Mouse (Mus musculus): Measurements from ENCODE around the gene Atp10a. TPM values are rescaled to one million over a fixed set of nuclear protein-coding genes. Genes with fewer than 3 reads are reported as not detected.

Atp10a gene
- polyA plus RNA-seq, 1 experiment from 2014 or later = 4.1 TPM

GRCm38 (mm10) chr7:58660046-58660445 lies 4.1 kb downstream of the Atp10a start:
- no peaks in the 10 kb centered on the region for H3K9me3 ChIP-seq (replicated peaks)
- no peak for ATAC-seq (replicated peaks; ENCODE audit: low FRiP score)
- H3K9ac ChIP-seq = no peak overlapping the region
- 0 out of 2 replicates have a peak, but pooled peaks cover 15% of the 10 kb centered on the region for H3K27me3 ChIP-seq
- peak overlapping the region; percentile 94; the same call in 1 of the 2 replicates for H3K4me2 ChIP-seq
- no peaks in the 10 kb centered on the region for H3K36me3 ChIP-seq
- peaks cover 7% of the 10 kb centered on the region for H3K4me1 ChIP-seq
- H3K4me3 ChIP-seq (replicated peaks) = no peak overlapping the region
- no peak overlapping the region for H3K27ac ChIP-seq

GRCm38 (mm10) chr7:58660665-58661064 lies 4.7 kb downstream of the Atp10a start:
- ATAC-seq (replicated peaks; ENCODE audit: low FRiP score) = no peak
- H3K9ac ChIP-seq = no peak overlapping the region
- H3K36me3 ChIP-seq = no peaks in the 10 kb centered on the region
- no peak overlapping the region for H3K4me2 ChIP-seq
- H3K4me3 ChIP-seq (replicated peaks) = no peak overlapping the region
- H3K9me3 ChIP-seq (replicated peaks) = no peaks in the 10 kb centered on the region
- 90% methylated on average over 5 of the region's 5 CpGs for WGBS
- H3K27ac ChIP-seq = no peak overlapping the region
- H3K4me1 ChIP-seq = peaks cover 7% of the 10 kb centered on the region
- 0 out of 2 replicates have a peak, but pooled peaks cover 9% of the 10 kb centered on the region for H3K27me3 ChIP-seq

GRCm38 (mm10) chr7:58661076-58661475 lies 5.1 kb downstream of the Atp10a start:
- H3K4me3 ChIP-seq (replicated peaks) = no peak overlapping the region
- 89% methylated on average over 7 of the region's 7 CpGs for WGBS
- H3K36me3 ChIP-seq = no peaks in the 10 kb centered on the region
- H3K27me3 ChIP-seq = 0 out of 2 replicates have a peak, but pooled peaks cover 6% of the 10 kb centered on the region
- ATAC-seq (replicated peaks; ENCODE audit: low FRiP score) = no peak
- no peak overlapping the region for H3K27ac ChIP-seq
- peaks cover 7% of the 10 kb centered on the region for H3K4me1 ChIP-seq
- H3K4me2 ChIP-seq = no peak overlapping the region
- no peaks in the 10 kb centered on the region for H3K9me3 ChIP-seq (replicated peaks)
- H3K9ac ChIP-seq = no peak overlapping the region

GRCm38 (mm10) chr7:58668617-58669016 lies 12.7 kb downstream of the Atp10a start:
- H3K9ac ChIP-seq = no peak overlapping the region
- H3K36me3 ChIP-seq = no peaks in the 10 kb centered on the region
- H3K4me1 ChIP-seq = no peaks in the 10 kb centered on the region
- WGBS = 50% methylated on average over 1 of the region's 1 CpGs
- no peak overlapping the region for H3K4me3 ChIP-seq (replicated peaks)
- ATAC-seq (replicated peaks; ENCODE audit: low FRiP score) = no peak
- no peaks in the 10 kb centered on the region for H3K9me3 ChIP-seq (replicated peaks)
- H3K27me3 ChIP-seq = no peaks in the 10 kb centered on the region
- no peak overlapping the region for H3K4me2 ChIP-seq
- no peak overlapping the region for H3K27ac ChIP-seq

GRCm38 (mm10) chr7:58676075-58676474 lies 20.1 kb downstream of the Atp10a start:
- 53% methylated on average over 3 of the region's 3 CpGs for WGBS
- no peaks in the 10 kb centered on the region for H3K4me1 ChIP-seq
- H3K27me3 ChIP-seq = no peaks in the 10 kb centered on the region
- no peaks in the 10 kb centered on the region for H3K9me3 ChIP-seq (replicated peaks)
- no peak overlapping the region for H3K27ac ChIP-seq
- no peaks in the 10 kb centered on the region for H3K36me3 ChIP-seq
- no peak overlapping the region for H3K4me2 ChIP-seq
- no peak overlapping the region for H3K9ac ChIP-seq
- no peak overlapping the region for H3K4me3 ChIP-seq (replicated peaks)
- ATAC-seq (replicated peaks; ENCODE audit: low FRiP score) = no peak

- ATAC-seq (replicated peaks; ENCODE audit: low FRiP score) = no peak
These were observed 21.3 kb downstream of the Atp10a start for GRCm38 (mm10) chr7:58677111-58677805.

GRCm38 (mm10) chr7:58685967-58686366 lies 30.0 kb downstream of the Atp10a start:
- Histone ChIP-seq H3K4me3 (replicated peaks) (no peak overlapping the region), H3K9ac (no peak overlapping the region), H3K27ac (no peak overlapping the region), H3K36me3 (no peaks in the 10 kb centered on the region), H3K27me3 (no peaks in the 10 kb centered on the region), H3K4me2 (no peak overlapping the region), H3K9me3 (replicated peaks) (no peaks in the 10 kb centered on the region), H3K4me1 (no peaks in the 10 kb centered on the region)
- 74% methylated on average over 1 of the region's 1 CpGs for WGBS
- no peak for ATAC-seq (replicated peaks; ENCODE audit: low FRiP score)

More at GRCm38 (mm10) chr7:58677111-58677805, 21.3 kb downstream of the Atp10a start:
- H3K36me3 ChIP-seq = no peaks in the 10 kb centered on the region
- H3K27ac ChIP-seq = no peak overlapping the region
- no peak overlapping the region for H3K4me2 ChIP-seq
- no peak overlapping the region for H3K4me3 ChIP-seq (replicated peaks)
- H3K27me3 ChIP-seq = no peaks in the 10 kb centered on the region
- H3K4me1 ChIP-seq = no peaks in the 10 kb centered on the region
- no peak overlapping the region for H3K9ac ChIP-seq
- 53% methylated on average over 5 of the region's 5 CpGs for WGBS
- no peaks in the 10 kb centered on the region for H3K9me3 ChIP-seq (replicated peaks)

- 0 out of 2 replicates have a peak, but pooled peaks have one; percentile 33 for ATAC-seq (replicated peaks; ENCODE audit: low FRiP score)
- no peaks in the 10 kb centered on the region for H3K36me3 ChIP-seq
- no peak overlapping the region for H3K27ac ChIP-seq
- H3K4me2 ChIP-seq = no peak overlapping the region
- H3K4me3 ChIP-seq (replicated peaks) = no peak overlapping the region
- no peaks in the 10 kb centered on the region for H3K9me3 ChIP-seq (replicated peaks)
- H3K9ac ChIP-seq = no peak overlapping the region
- no peaks in the 10 kb centered on the region for H3K27me3 ChIP-seq
- WGBS = 38% methylated on average over 5 of the region's 5 CpGs
- H3K4me1 ChIP-seq = no peaks in the 10 kb centered on the region
These were observed 30.6 kb downstream of the Atp10a start for GRCm38 (mm10) chr7:58686573-58686972.

GRCm38 (mm10) chr7:58686997-58687396 lies 31.0 kb downstream of the Atp10a start:
- ATAC-seq (replicated peaks; ENCODE audit: low FRiP score) = no peak
- Histone ChIP-seq H3K36me3 (no peaks in the 10 kb centered on the region), H3K27me3 (no peaks in the 10 kb centered on the region), H3K4me1 (no peaks in the 10 kb centered on the region), H3K27ac (no peak overlapping the region), H3K4me3 (replicated peaks) (no peak overlapping the region), H3K4me2 (no peak overlapping the region), H3K9ac (no peak overlapping the region), H3K9me3 (replicated peaks) (no peaks in the 10 kb centered on the region)
- 88% methylated on average over 2 of the region's 2 CpGs for WGBS

GRCm38 (mm10) chr7:58690069-58690923 lies 34.3 kb downstream of the Atp10a start:
- Histone ChIP-seq H3K4me2 (no peak overlapping the region), H3K9me3 (replicated peaks) (no peaks in the 10 kb centered on the region), H3K27me3 (no peaks in the 10 kb centered on the region), H3K4me1 (peaks cover 3% of the 10 kb centered on the region; the same call in 1 of the 2 replicates), H3K9ac (no peak overlapping the region), H3K4me3 (replicated peaks) (no peak overlapping the region), H3K27ac (no peak overlapping the region), H3K36me3 (no peaks in the 10 kb centered on the region)
- WGBS = 77% methylated on average over 6 of the region's 6 CpGs
- ATAC-seq (replicated peaks; ENCODE audit: low FRiP score) = no peak

- no peaks in the 10 kb centered on the region for H3K27me3 ChIP-seq
- no peak overlapping the region for H3K9ac ChIP-seq
- ATAC-seq (replicated peaks; ENCODE audit: low FRiP score) = no peak
- no peak overlapping the region for H3K27ac ChIP-seq
- no peaks in the 10 kb centered on the region for H3K9me3 ChIP-seq (replicated peaks)
- no peak overlapping the region for H3K4me3 ChIP-seq (replicated peaks)
- 72% methylated on average over 6 of the region's 6 CpGs for WGBS
- H3K4me1 ChIP-seq = peaks cover 3% of the 10 kb centered on the region; the same call in 1 of the 2 replicates
- no peak overlapping the region for H3K4me2 ChIP-seq
- no peaks in the 10 kb centered on the region for H3K36me3 ChIP-seq
These were observed 35.1 kb downstream of the Atp10a start for GRCm38 (mm10) chr7:58690997-58691596.

GRCm38 (mm10) chr7:58692704-58693103 lies 36.7 kb downstream of the Atp10a start:
- WGBS = 79% methylated on average over 2 of the region's 2 CpGs
- Histone ChIP-seq H3K4me2 (no peak overlapping the region), H3K27ac (no peak overlapping the region), H3K9ac (no peak overlapping the region), H3K4me3 (replicated peaks) (no peak overlapping the region), H3K36me3 (no peaks in the 10 kb centered on the region), H3K4me1 (peaks cover 3% of the 10 kb centered on the region; the same call in 1 of the 2 replicates), H3K27me3 (no peaks in the 10 kb centered on the region), H3K9me3 (replicated peaks) (no peaks in the 10 kb centered on the region)
- no peak for ATAC-seq (replicated peaks; ENCODE audit: low FRiP score)
